26 mouse cellular contexts compared by ENCODE assay signal in the genomic region with DNA sequence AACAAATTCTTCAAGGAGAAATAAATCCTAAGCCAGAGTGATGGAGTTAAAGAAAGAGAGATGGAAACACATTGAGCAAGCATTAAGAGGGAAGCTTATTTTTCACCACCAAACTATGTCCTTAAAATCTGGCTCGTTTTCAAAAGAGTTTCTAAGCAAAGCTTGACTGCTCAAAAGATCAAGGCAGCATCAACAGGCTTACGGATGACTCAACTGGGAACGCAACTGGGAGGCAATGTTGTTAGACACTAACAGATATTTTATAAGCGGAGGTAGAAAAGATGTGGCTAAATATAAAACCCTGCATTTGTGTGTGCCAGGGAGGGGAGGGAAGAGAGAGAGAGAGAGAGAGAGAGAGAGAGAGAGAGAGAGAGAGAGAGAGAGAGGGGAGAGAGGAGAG. TPM values are rescaled to one million over a fixed set of nuclear protein-coding genes. Genes with fewer than 3 reads are reported as not detected.
DNase-seq lines count a peak whose midpoint lies in the region; ATAC-seq and TF ChIP-seq lines count a peak whose summit lies in the region.
"Had no signal": no experiment of that assay in that cellular context is flagged by ENCODE, and none has a peak within 500 bp of the region (broad histone marks: within the 10 kb centered on the region; RNA-seq: fewer than 3 reads in every experiment).

No protein-coding gene starts in this region.

- no peak for ATAC-seq in kidney, postnatal 0 days (replicated peaks; ENCODE audit: low FRiP score, low read depth)
- ATAC-seq in kidney, embryonic 14.5 days (ENCODE audit: low FRiP score, low TSS enrichment), result no peak
- ATAC-seq in forebrain, embryonic 15.5 days (replicated peaks), result no peak
- ATAC-seq: forebrain, postnatal 0 days; hindbrain, embryonic 16.5 days; inflammation-experienced regulatory T-cells, adult 6 months; intestine, postnatal 0 days had no signal

- 40% methylated on average over 4 of the region's 4 CpGs for WGBS in kidney, postnatal 0 days
- 61% methylated on average over 4 of the region's 4 CpGs for WGBS in kidney, embryonic 14.5 days
- WGBS in forebrain, embryonic 15.5 days, result 55% methylated on average over 4 of the region's 4 CpGs

- no peaks in the 10 kb centered on the region for H3K4me1 ChIP-seq in kidney, postnatal 0 days (replicated peaks; ENCODE audit: insufficient read depth, low read length)
- no peaks in the 10 kb centered on the region for H3K4me1 ChIP-seq in kidney, embryonic 14.5 days (ENCODE audit: control insufficient read depth, insufficient read depth, low read length)
- H3K4me1 ChIP-seq in forebrain, embryonic 15.5 days, result peaks cover 4% of the 10 kb centered on the region; the same call in 1 of the 2 replicates
- H3K4me1 ChIP-seq: embryonic facial prominence, embryonic 12.5 days; heart, embryonic 10.5 days; hindbrain, embryonic 12.5 days had no signal

- H3K27ac ChIP-seq in kidney, postnatal 0 days, result no peak overlapping the region
- no peak overlapping the region for H3K27ac ChIP-seq in kidney, embryonic 14.5 days (ENCODE audit: low read depth, low read length)
- no peak overlapping the region for H3K27ac ChIP-seq in forebrain, embryonic 15.5 days (replicated peaks)
- H3K27ac ChIP-seq: embryonic facial prominence, embryonic 12.5 days; forebrain, embryonic 12.5 days; heart, embryonic 10.5 days; hindbrain, embryonic 12.5 days had no signal

- H3K4me3 ChIP-seq in kidney, postnatal 0 days (replicated peaks; ENCODE audit: low read depth, low read length), result no peak overlapping the region
- no peak overlapping the region for H3K4me3 ChIP-seq in kidney, embryonic 14.5 days (ENCODE audit: low read length)
- H3K4me3 ChIP-seq in forebrain, embryonic 15.5 days, result no peak overlapping the region
- H3K4me3 ChIP-seq: embryonic facial prominence, embryonic 12.5 days; forebrain, embryonic 12.5 days; heart, embryonic 10.5 days; hindbrain, embryonic 12.5 days had no signal

- no peaks in the 10 kb centered on the region for H3K27me3 ChIP-seq in kidney, postnatal 0 days (ENCODE audit: insufficient read depth, low read length)
- no peaks in the 10 kb centered on the region for H3K27me3 ChIP-seq in kidney, embryonic 14.5 days (ENCODE audit: control insufficient read depth, insufficient read depth, low read length)
- H3K27me3 ChIP-seq in forebrain, embryonic 15.5 days, result no peaks in the 10 kb centered on the region
- H3K27me3 ChIP-seq: embryonic facial prominence, embryonic 12.5 days; forebrain, embryonic 12.5 days; hindbrain, embryonic 12.5 days had no signal

- TF ChIP-seq CTCF in kidney, postnatal 0 days (IDR thresholded peaks at IDR 0.05; ENCODE audit: low read depth), result no peak

- H3K4me2 ChIP-seq in kidney, postnatal 0 days (ENCODE audit: low read length), result no peak overlapping the region
- H3K4me2 ChIP-seq in kidney, embryonic 14.5 days (replicated peaks; ENCODE audit: low read depth, low read length), result no peak overlapping the region
- H3K4me2 ChIP-seq in forebrain, embryonic 15.5 days (replicated peaks), result no peak overlapping the region
- H3K4me2 ChIP-seq: embryonic facial prominence, embryonic 12.5 days; forebrain, embryonic 12.5 days; hindbrain, embryonic 12.5 days had no signal

- H3K9ac ChIP-seq in kidney, postnatal 0 days (ENCODE audit: low read depth, low read length), result no peak overlapping the region
- H3K9ac ChIP-seq in kidney, embryonic 14.5 days (ENCODE audit: low read depth, low read length), result no peak overlapping the region
- H3K9ac ChIP-seq in forebrain, embryonic 15.5 days (replicated peaks), result no peak overlapping the region
- H3K9ac ChIP-seq: embryonic facial prominence, embryonic 12.5 days; forebrain, embryonic 12.5 days; forebrain, postnatal 0 days; hindbrain, embryonic 12.5 days had no signal

- DNase-seq in adrenal gland, adult 2 months, result peak; percentile 60
- DNase-seq in adrenal gland, postnatal 4 days (ENCODE audit: low spot score in 2 of 2), result no peak
- peak; percentile 21 for DNase-seq in kidney, postnatal 0 days (ENCODE audit: low spot score)
- peak; percentile 20 for DNase-seq in Muller cell, postnatal 12 days (ENCODE audit: inconsistent ontology term)
- DNase-seq in adrenal gland, postnatal 14 days, result peak; percentile 32
- no peak for DNase-seq in yolk sac, embryonic 10.5 days (ENCODE audit: low spot score)
- DNase-seq: cerebellum, adult 11 months; cerebellum, adult 8-10 months; cerebellum, postnatal 14 days; embryo, embryonic 11 days; forebrain, postnatal 0 days; gastrocnemius, postnatal 10 days; heart, adult 18-20 months; heart, postnatal 10 days; heart, postnatal 4 days had no signal

- H3K36me3 ChIP-seq in kidney, postnatal 0 days (ENCODE audit: insufficient read depth, low read length), result no peaks in the 10 kb centered on the region
- no peaks in the 10 kb centered on the region for H3K36me3 ChIP-seq in kidney, embryonic 14.5 days (ENCODE audit: control insufficient read depth, insufficient read depth, low read length)
- H3K36me3 ChIP-seq in forebrain, embryonic 15.5 days, result no peaks in the 10 kb centered on the region
- H3K36me3 ChIP-seq: embryonic facial prominence, embryonic 12.5 days; heart, embryonic 10.5 days; hindbrain, embryonic 12.5 days had no signal

- no peaks in the 10 kb centered on the region for H3K9me3 ChIP-seq in kidney, postnatal 0 days (replicated peaks; ENCODE audit: low read length)
- H3K9me3 ChIP-seq in kidney, embryonic 14.5 days (ENCODE audit: control insufficient read depth, low read length), result no peaks in the 10 kb centered on the region
- no peaks in the 10 kb centered on the region for H3K9me3 ChIP-seq in forebrain, embryonic 15.5 days
- H3K9me3 ChIP-seq: embryonic facial prominence, embryonic 12.5 days; heart, embryonic 10.5 days; hindbrain, embryonic 12.5 days had no signal

RNA-seq across cellular contexts. Expression of a gene that starts 31.5 kb away (rescaled TPM):
- 10 to 100 TPM; 15.5 to 15.7 TPM for total RNA-seq in adrenal gland, adult 2 months (2021)
- 0.50 and 1.4 TPM in 2 replicates for polyA plus RNA-seq in adrenal gland, adult 2 months (2012; rRNA removed)
- total RNA-seq in adrenal gland, postnatal 4 days (2021), result 10 to 100 TPM; 25.1 to 35.3 TPM
- polyA plus RNA-seq in kidney, postnatal 0 days (2015; fragmentation: Nextera tagmentation; extraction: Ambion mirVana), result 17.8 and 21.9 TPM in 2 replicates
- 18.6 and 26.6 TPM in 2 replicates for polyA plus RNA-seq in kidney, embryonic 14.5 days (2014; fragmentation: Nextera tagmentation; extraction: Ambion mirVana)
- total RNA-seq in adrenal gland, postnatal 14 days (2021), result 23.1 and 24.2 TPM in 2 replicates
- 9.3 and 10.3 TPM in 2 replicates for polyA plus RNA-seq in forebrain, embryonic 15.5 days (2015; fragmentation: Nextera tagmentation; extraction: Ambion mirVana)
- total RNA-seq: common myeloid progenitor, adult 5-6 weeks; MEL had no signal

Comparison
In these comparisons a context has a peak if more than half of its experiments do, and no peak if none do; other contexts are left out.
1. DNase-seq: peak in adrenal gland, adult 2 months (single experiment), kidney, postnatal 0 days (single experiment), Muller cell, postnatal 12 days (single experiment) and adrenal gland, postnatal 14 days (single experiment); none in adrenal gland, postnatal 4 days (0 of 2) and yolk sac, embryonic 10.5 days (single experiment).